Mouse (Mus musculus): ENCODE results near the gene Pde7b. TPM values are rescaled to one million over a fixed set of nuclear protein-coding genes. Genes with fewer than 3 reads are reported as not detected.

Gene Pde7b
- polyA plus RNA-seq, 1 experiment from 2014 or later = 1.3 TPM

GRCm38 (mm10) chr10:20621661-20622454 is 103.0 kb downstream of the Pde7b start:
- Histone ChIP-seq H3K27ac (ENCODE audit: low read depth, low read length) (no peak overlapping the region), H3K9ac (ENCODE audit: low read depth, low read length) (no peak overlapping the region), H3K9me3 (ENCODE audit: control insufficient read depth, low read length) (no peaks in the 10 kb centered on the region), H3K4me1 (replicated peaks; ENCODE audit: control insufficient read depth, insufficient read depth, low read length) (no peaks in the 10 kb centered on the region; the same call in none of the 2 replicates), H3K27me3 (replicated peaks; ENCODE audit: control insufficient read depth, insufficient read depth, low read length) (no peaks in the 10 kb centered on the region), H3K4me3 (ENCODE audit: low read depth, low read length) (no peak overlapping the region), H3K4me2 (no peak overlapping the region), H3K36me3 (ENCODE audit: control insufficient read depth, insufficient read depth, low read length) (no peaks in the 10 kb centered on the region)
- ATAC-seq (replicated peaks; ENCODE audit: low FRiP score) = no peak
- WGBS = 66% methylated on average over 8 of the region's 8 CpGs
- DNase-seq (ENCODE audit: low spot score) = no peak

GRCm38 (mm10) chr10:20606007-20606406 is 118.9 kb downstream of the Pde7b start:
- H3K27ac ChIP-seq (ENCODE audit: low read depth, low read length) = no peak overlapping the region
- DNase-seq (ENCODE audit: low spot score) (no peak), ATAC-seq (replicated peaks; ENCODE audit: low FRiP score) (no peak)
- H3K4me3 ChIP-seq (ENCODE audit: low read depth, low read length) = no peak overlapping the region
- H3K36me3 ChIP-seq (ENCODE audit: control insufficient read depth, insufficient read depth, low read length) = no peaks in the 10 kb centered on the region
- H3K9me3 ChIP-seq (ENCODE audit: control insufficient read depth, low read length) = no peaks in the 10 kb centered on the region
- H3K4me1 ChIP-seq (replicated peaks; ENCODE audit: control insufficient read depth, insufficient read depth, low read length) = no peaks in the 10 kb centered on the region
- H3K9ac ChIP-seq (ENCODE audit: low read depth, low read length) = no peak overlapping the region
- WGBS = 81% methylated on average over 2 of the region's 2 CpGs
- H3K4me2 ChIP-seq = no peak overlapping the region
- H3K27me3 ChIP-seq (replicated peaks; ENCODE audit: control insufficient read depth, insufficient read depth, low read length) = no peaks in the 10 kb centered on the region

DNA sequence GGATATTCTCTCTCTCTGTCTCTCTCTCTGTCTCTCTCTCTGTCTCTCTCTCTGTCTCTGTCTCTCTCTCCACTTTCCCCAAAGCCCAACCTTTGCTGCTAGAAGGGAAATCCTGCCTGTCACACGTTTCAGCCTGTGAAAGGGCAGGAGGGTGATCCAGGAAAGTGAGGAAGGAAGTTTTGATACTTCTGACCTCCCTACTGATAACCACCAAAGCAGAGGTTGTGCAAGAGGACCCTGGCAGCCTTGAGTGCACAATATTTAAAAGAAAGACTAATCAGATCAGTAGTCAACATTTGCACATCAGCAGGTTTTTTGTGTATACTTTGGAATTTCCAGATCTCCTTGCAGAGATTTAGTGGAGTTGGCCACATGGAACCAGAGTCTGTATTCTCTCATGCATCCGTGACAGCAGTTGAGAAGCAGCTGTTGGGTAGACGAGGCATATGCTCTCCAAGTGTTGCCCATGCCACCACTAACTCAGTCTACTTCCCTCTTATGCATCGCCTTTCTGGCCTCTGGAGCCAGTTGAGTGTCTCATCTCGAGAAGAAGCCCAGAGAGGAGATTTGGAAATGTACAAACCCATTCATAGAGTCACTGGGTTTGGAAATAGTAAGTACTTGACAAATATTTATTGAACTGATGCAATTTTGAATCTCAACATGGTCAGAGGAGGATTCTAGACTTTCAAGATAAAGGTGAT is 129.6 kb downstream of the Pde7b start:
- WGBS = 31% methylated on average over 5 of the region's 5 CpGs
- H3K36me3 ChIP-seq (ENCODE audit: control insufficient read depth, insufficient read depth, low read length) = no peaks in the 10 kb centered on the region
- H3K9ac ChIP-seq (ENCODE audit: low read depth, low read length) = no peak overlapping the region
- no peak overlapping the region for H3K27ac ChIP-seq (ENCODE audit: low read depth, low read length)
- ATAC-seq (replicated peaks; ENCODE audit: low FRiP score) = no peak
- no peak overlapping the region for H3K4me3 ChIP-seq (ENCODE audit: low read depth, low read length)
- H3K4me2 ChIP-seq = no peak overlapping the region
- H3K4me1 ChIP-seq (replicated peaks; ENCODE audit: control insufficient read depth, insufficient read depth, low read length) = no peaks in the 10 kb centered on the region
- H3K9me3 ChIP-seq (ENCODE audit: control insufficient read depth, low read length) = no peaks in the 10 kb centered on the region
- H3K27me3 ChIP-seq (replicated peaks; ENCODE audit: control insufficient read depth, insufficient read depth, low read length) = no peaks in the 10 kb centered on the region
- no peak for DNase-seq (ENCODE audit: low spot score)

DNA sequence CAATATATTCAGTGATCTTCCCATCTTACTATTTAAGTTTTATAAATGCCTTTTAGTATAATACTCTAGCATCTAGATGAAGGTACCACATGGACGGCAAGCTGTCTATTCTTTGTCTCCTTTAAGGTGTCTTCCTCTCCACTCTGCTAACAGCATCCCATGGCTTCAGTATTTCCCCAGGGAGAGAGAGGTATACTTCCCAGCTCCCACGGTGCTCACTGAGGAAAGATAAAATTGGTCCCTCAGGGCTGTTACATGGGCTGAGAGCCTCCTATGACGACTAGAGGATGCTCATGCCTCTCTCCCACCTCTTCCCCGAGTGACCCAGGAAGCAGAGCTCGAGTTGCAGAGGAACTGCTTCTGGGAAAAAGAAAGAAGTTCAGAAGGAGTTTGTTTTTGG is 130.9 kb downstream of the Pde7b start:
- Histone ChIP-seq H3K27me3 (replicated peaks; ENCODE audit: control insufficient read depth, insufficient read depth, low read length) (no peaks in the 10 kb centered on the region), H3K4me1 (replicated peaks; ENCODE audit: control insufficient read depth, insufficient read depth, low read length) (no peaks in the 10 kb centered on the region), H3K9me3 (ENCODE audit: control insufficient read depth, low read length) (no peaks in the 10 kb centered on the region), H3K4me3 (ENCODE audit: low read depth, low read length) (no peak overlapping the region), H3K9ac (ENCODE audit: low read depth, low read length) (no peak overlapping the region), H3K36me3 (ENCODE audit: control insufficient read depth, insufficient read depth, low read length) (no peaks in the 10 kb centered on the region), H3K4me2 (no peak overlapping the region), H3K27ac (ENCODE audit: low read depth, low read length) (no peak overlapping the region)
- no peak for DNase-seq (ENCODE audit: low spot score)
- WGBS = 42% methylated on average over 5 of the region's 5 CpGs
- no peak for ATAC-seq (replicated peaks; ENCODE audit: low FRiP score)

- Histone ChIP-seq H3K9me3 (ENCODE audit: control insufficient read depth, low read length) (no peaks in the 10 kb centered on the region), H3K27me3 (replicated peaks; ENCODE audit: control insufficient read depth, insufficient read depth, low read length) (no peaks in the 10 kb centered on the region), H3K4me2 (no peak overlapping the region), H3K27ac (ENCODE audit: low read depth, low read length) (no peak overlapping the region), H3K4me1 (replicated peaks; ENCODE audit: control insufficient read depth, insufficient read depth, low read length) (no peaks in the 10 kb centered on the region), H3K36me3 (ENCODE audit: control insufficient read depth, insufficient read depth, low read length) (no peaks in the 10 kb centered on the region), H3K9ac (ENCODE audit: low read depth, low read length) (no peak overlapping the region), H3K4me3 (ENCODE audit: low read depth, low read length) (no peak overlapping the region)
- no peak for DNase-seq (ENCODE audit: low spot score)
- no peak for ATAC-seq (replicated peaks; ENCODE audit: low FRiP score)
- WGBS = 26% methylated on average over 7 of the region's 7 CpGs
Observed at GRCm38 (mm10) chr10:20590100-20590499, 134.8 kb downstream of the Pde7b start.

DNA sequence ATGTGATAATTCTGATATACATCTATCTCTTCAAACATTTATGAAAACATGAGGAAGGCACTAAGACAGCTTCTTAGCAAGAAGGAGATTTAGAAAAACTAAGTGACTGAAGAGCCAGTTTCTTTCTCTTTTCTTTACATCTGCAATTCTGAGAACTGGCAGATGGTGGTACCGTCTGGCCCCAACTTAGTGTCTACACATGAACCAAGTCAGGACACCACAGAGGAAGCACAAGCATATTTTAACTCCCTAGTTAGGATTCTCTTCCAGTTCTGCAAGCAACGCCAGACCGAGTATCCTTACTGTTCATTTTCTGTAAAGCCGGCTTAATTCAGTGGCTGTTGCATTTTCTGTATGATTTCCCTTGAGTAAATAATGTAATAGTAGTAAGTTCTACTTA is 138.9 kb downstream of the Pde7b start:
- Histone ChIP-seq H3K9me3 (ENCODE audit: control insufficient read depth, low read length) (no peaks in the 10 kb centered on the region), H3K27ac (ENCODE audit: low read depth, low read length) (no peak overlapping the region), H3K4me1 (replicated peaks; ENCODE audit: control insufficient read depth, insufficient read depth, low read length) (no peaks in the 10 kb centered on the region), H3K36me3 (ENCODE audit: control insufficient read depth, insufficient read depth, low read length) (no peaks in the 10 kb centered on the region), H3K27me3 (replicated peaks; ENCODE audit: control insufficient read depth, insufficient read depth, low read length) (no peaks in the 10 kb centered on the region), H3K9ac (ENCODE audit: low read depth, low read length) (no peak overlapping the region), H3K4me2 (no peak overlapping the region), H3K4me3 (ENCODE audit: low read depth, low read length) (no peak overlapping the region)
- ATAC-seq (replicated peaks; ENCODE audit: low FRiP score) (no peak), DNase-seq (ENCODE audit: low spot score) (no peak)
- WGBS = 88% methylated on average over 4 of the region's 4 CpGs

GRCm38 (mm10) chr10:20575002-20575401 is 149.9 kb downstream of the Pde7b start:
- no peak for ATAC-seq (replicated peaks; ENCODE audit: low FRiP score)
- H3K27ac ChIP-seq (ENCODE audit: low read depth, low read length) = no peak overlapping the region
- WGBS = 90% methylated on average over 11 of the region's 11 CpGs

DNA sequence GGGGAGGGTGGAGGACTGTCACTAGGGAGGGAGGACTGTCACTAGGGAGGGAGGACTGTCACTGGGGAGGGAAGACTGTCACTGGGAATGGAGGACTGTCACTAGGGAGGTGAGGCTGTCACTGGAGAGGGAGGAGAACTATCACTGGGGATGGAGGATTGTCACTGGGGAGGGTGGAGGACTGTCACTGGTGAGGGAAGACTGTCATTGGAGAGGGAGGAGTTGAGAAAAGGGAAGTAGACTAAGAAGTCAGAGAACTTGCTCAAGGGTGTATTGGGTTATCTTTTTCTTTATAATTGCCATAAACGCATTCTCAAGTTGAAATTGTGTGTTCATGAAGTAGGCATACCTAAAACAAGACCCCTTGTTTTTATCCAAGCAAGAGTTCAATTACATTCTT is 150.5 kb downstream of the Pde7b start:
- DNase-seq (ENCODE audit: low spot score) (no peak), ATAC-seq (replicated peaks; ENCODE audit: low FRiP score) (no peak)
- 68% methylated on average over 1 of the region's 1 CpGs for WGBS
- Histone ChIP-seq H3K9me3 (ENCODE audit: control insufficient read depth, low read length) (no peaks in the 10 kb centered on the region), H3K4me1 (replicated peaks; ENCODE audit: control insufficient read depth, insufficient read depth, low read length) (no peaks in the 10 kb centered on the region), H3K27me3 (replicated peaks; ENCODE audit: control insufficient read depth, insufficient read depth, low read length) (no peaks in the 10 kb centered on the region), H3K9ac (ENCODE audit: low read depth, low read length) (no peak overlapping the region), H3K4me2 (no peak overlapping the region), H3K4me3 (ENCODE audit: low read depth, low read length) (no peak overlapping the region), H3K27ac (ENCODE audit: low read depth, low read length) (no peak overlapping the region), H3K36me3 (ENCODE audit: control insufficient read depth, insufficient read depth, low read length) (no peaks in the 10 kb centered on the region)

More at GRCm38 (mm10) chr10:20575002-20575401, 149.9 kb downstream of the Pde7b start:
- DNase-seq (ENCODE audit: low spot score) = no peak
- Histone ChIP-seq H3K36me3 (ENCODE audit: control insufficient read depth, insufficient read depth, low read length) (no peaks in the 10 kb centered on the region), H3K27me3 (replicated peaks; ENCODE audit: control insufficient read depth, insufficient read depth, low read length) (no peaks in the 10 kb centered on the region), H3K4me1 (replicated peaks; ENCODE audit: control insufficient read depth, insufficient read depth, low read length) (no peaks in the 10 kb centered on the region), H3K4me3 (ENCODE audit: low read depth, low read length) (no peak overlapping the region), H3K9ac (ENCODE audit: low read depth, low read length) (no peak overlapping the region), H3K9me3 (ENCODE audit: control insufficient read depth, low read length) (no peaks in the 10 kb centered on the region), H3K4me2 (no peak overlapping the region)

GRCm38 (mm10) chr10:20571521-20571920 is 153.4 kb downstream of the Pde7b start:
- no peak overlapping the region for H3K4me2 ChIP-seq
- DNase-seq (ENCODE audit: low spot score) (no peak), ATAC-seq (replicated peaks; ENCODE audit: low FRiP score) (no peak)
- no peaks in the 10 kb centered on the region for H3K27me3 ChIP-seq (replicated peaks; ENCODE audit: control insufficient read depth, insufficient read depth, low read length)
- H3K4me3 ChIP-seq (ENCODE audit: low read depth, low read length) = no peak overlapping the region
- H3K9me3 ChIP-seq (ENCODE audit: control insufficient read depth, low read length) = no peaks in the 10 kb centered on the region
- no peak overlapping the region for H3K27ac ChIP-seq (ENCODE audit: low read depth, low read length)
- WGBS = 86% methylated on average over 2 of the region's 2 CpGs
- no peaks in the 10 kb centered on the region for H3K4me1 ChIP-seq (replicated peaks; ENCODE audit: control insufficient read depth, insufficient read depth, low read length)
- H3K9ac ChIP-seq (ENCODE audit: low read depth, low read length) = no peak overlapping the region
- H3K36me3 ChIP-seq (ENCODE audit: control insufficient read depth, insufficient read depth, low read length) = no peaks in the 10 kb centered on the region

Measured in liver, embryonic 11.5 days (tissue).